Mouse (Mus musculus): ENCODE results near the gene Slc6a18.

DNA sequence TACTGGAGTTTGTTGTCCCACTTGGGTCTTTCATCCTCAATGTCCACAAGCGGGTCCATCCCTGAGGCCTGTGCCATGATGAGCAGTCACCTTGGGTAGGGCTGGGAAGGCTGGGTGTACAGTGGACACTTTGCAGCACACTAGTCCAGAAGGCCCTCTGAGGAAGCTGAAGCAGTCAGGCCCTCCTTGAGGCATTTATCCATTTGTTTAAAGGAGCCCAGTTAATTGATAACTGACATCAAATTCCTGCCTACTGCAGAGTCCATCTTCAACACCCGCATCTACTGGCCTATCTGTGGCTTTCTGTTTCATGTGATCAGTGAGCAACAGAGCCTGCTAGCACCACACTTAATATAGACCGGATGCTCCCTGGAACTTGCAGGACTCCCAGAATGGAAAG, at the start of gene Slc6a18:
- TF ChIP-seq CTCF (IDR thresholded peaks at IDR 0.05; ENCODE audit: extremely low read depth, insufficient read depth, insufficient read length, insufficient replicate concordance) (no peak), POLR2A (IDR thresholded peaks at IDR 0.05; ENCODE audit: low read depth, low read length) (no peak)

Data from spleen, adult 2 months (tissue).